Mouse (Mus musculus) bone marrow macrophage, adult 2 months (primary cell): Measurements from ENCODE around the gene Ccdc77.

ENCODE experiments used
- CTCF ChIP-seq: IDR thresholded peaks from 2 replicates; pipeline ENCODE4 v1.5.1; 2012; ENCODE audit warnings: low read depth, mild to moderate bottlenecking, low read length, moderate library complexity
- POLR2A ChIP-seq: IDR thresholded peaks from 2 replicates; pipeline ENCODE4 v1.6.1; 2012; ENCODE audit warnings: mild to moderate bottlenecking, low read depth, low read length, borderline replicate concordance

DNA sequence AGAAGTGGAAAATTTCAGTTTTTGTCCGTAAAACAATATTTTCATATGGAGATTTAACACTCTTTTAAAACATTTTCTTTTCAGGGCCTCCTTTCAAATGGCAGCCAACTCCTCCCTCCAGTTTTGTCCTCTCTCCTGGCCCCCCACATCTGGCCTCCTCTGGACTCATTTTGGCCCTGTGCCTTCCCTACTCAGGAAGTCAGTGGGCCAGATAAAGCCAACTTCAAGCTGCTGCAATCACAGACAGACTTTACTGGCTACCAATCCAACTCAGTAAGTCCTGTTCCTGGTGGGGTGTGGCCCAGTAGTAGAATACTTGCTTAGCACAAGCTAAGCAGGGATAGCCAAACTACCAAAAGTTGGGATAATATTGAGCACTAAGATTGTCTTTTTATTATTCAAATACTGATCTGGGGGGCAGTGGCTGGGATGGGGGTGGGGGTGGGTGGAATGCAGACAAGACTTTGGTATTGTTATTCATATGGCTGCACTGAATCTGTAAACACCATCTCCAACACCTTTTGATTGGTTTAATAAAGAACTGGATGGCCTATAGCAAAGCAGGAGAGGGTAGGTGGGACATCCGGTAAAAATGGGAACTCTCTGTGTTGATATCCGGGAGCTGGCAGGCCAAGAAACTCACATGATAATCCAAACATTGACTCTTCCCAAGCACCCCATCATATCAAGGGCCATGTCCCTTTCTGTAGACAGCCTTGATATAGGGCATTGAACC is 57.1 kb downstream of the Ccdc77 start:
- TF ChIP-seq CTCF (no peak), POLR2A (no peak)
